In the genomic region with DNA sequence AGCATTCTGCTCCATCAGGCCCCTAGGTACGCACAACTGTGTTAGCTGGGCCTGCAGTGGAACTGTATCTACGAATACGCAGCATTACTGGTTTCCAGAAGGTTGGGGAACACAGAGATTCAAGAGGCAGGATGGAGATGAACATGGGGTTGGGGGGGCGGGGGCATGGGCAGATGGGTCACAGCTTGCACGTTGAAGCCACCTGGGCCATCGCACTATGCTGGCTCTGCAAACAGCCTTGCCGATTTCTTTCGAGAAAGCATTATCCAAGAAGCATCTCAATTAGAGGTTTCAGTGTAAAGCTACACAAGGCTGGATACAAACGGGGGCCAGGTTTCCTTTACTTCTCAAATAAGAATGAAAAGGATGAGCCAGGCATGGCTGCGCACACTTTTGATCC, we compare ENCODE assay signal across 15 mouse cellular contexts.
DNase-seq lines count a peak whose midpoint lies in the region; ATAC-seq lines count a peak whose summit lies in the region.
"Had no signal": no experiment of that assay in that cellular context is flagged by ENCODE, and none has a peak within 500 bp of the region (broad histone marks: within the 10 kb centered on the region; RNA-seq: fewer than 3 reads in every experiment).

No protein-coding gene starts in this region.

- ATAC-seq in cerebellum, adult (ENCODE audit: insufficient number of reproducible peaks, low FRiP score, low TSS enrichment), result no peak; the same call in 1 of the 2 replicates
- no peak for ATAC-seq in megakaryocyte, adult 5-6 weeks (ENCODE audit: poor library complexity, severe bottlenecking)
- ATAC-seq: hindbrain, postnatal 0 days; midbrain, embryonic 13.5 days had no signal

- DNase-seq in cerebellum, adult 11 months, result peak; percentile 29
- peak; percentile 60 for DNase-seq in cerebellum, adult 9-10 months
- DNase-seq in induced T-regulatory cell, adult 2 months (ENCODE audit: low read depth), result peak; percentile 6
- peak; percentile 49 for DNase-seq in thymus, postnatal 4 days
- no peak for DNase-seq in testis, postnatal 14 days (ENCODE audit: low spot score)
- DNase-seq in gastrocnemius, adult 18-20 months (ENCODE audit: low spot score), result no peak
- DNase-seq: adrenal gland, postnatal 25 days; gastrocnemius, adult 2 months; heart, postnatal 14 days; lung, adult 2 months; lung, postnatal 14 days had no signal

Comparison
In these comparisons a context has a peak if more than half of its experiments do, and no peak if none do; other contexts are left out.
1. DNase-seq: peak in cerebellum, adult 11 months (single experiment), cerebellum, adult 9-10 months (single experiment), induced T-regulatory cell, adult 2 months (single experiment) and thymus, postnatal 4 days (single experiment); none in testis, postnatal 14 days (single experiment) and gastrocnemius, adult 18-20 months (single experiment).